Mouse (Mus musculus): ENCODE results near the gene Ccnb1ip1. TPM values are rescaled to one million over a fixed set of nuclear protein-coding genes. Genes with fewer than 3 reads are reported as not detected.

Gene Ccnb1ip1
- not detected in 2 replicates for polyA plus RNA-seq (2012; rRNA removed; ENCODE audit: low replicate concordance)

GRCm38 (mm10) chr14:50807487-50808072 lies at the start of gene Ccnb1ip1, which contains the start of gene Parp2:
Gene Ccnb1ip1 (minus strand): TSS chr14:50807732.
Gene Parp2 (plus strand): TSS chr14:50807841.

GRCm38 (mm10) chr14:50785251-50785637 lies 22.3 kb downstream of the Ccnb1ip1 start, which contains the start of gene Ttc5:
Gene Ttc5 (minus strand): TSS chr14:50785519.

GRCm38 (mm10) chr14:50744994-50745393 lies 62.5 kb downstream of the Ccnb1ip1 start, which contains the start of gene Olfr749:
Gene Olfr749 (minus strand): TSS chr14:50745094.

Other genes with a start within 250 kb of the Ccnb1ip1 start
- gene Olfr744, start 192.9 kb downstream of the Ccnb1ip1 start, polyA plus RNA-seq (2012; rRNA removed; ENCODE audit: low replicate concordance) = not detected in 2 replicates
- gene Olfr745, start 168.3 kb downstream of the Ccnb1ip1 start, polyA plus RNA-seq (2012; rRNA removed; ENCODE audit: low replicate concordance) = not detected in 2 replicates
- gene Olfr746, start 160.6 kb downstream of the Ccnb1ip1 start, polyA plus RNA-seq (2012; rRNA removed; ENCODE audit: low replicate concordance) = not detected in 2 replicates
- gene Olfr747, start 114.5 kb downstream of the Ccnb1ip1 start, polyA plus RNA-seq (2012; rRNA removed; ENCODE audit: low replicate concordance) = not detected in 2 replicates
- not detected in 2 replicates for gene Olfr748, start 100.4 kb downstream of the Ccnb1ip1 start, polyA plus RNA-seq (2012; rRNA removed; ENCODE audit: low replicate concordance)
- not detected in 2 replicates for gene Olfr749, start 62.6 kb downstream of the Ccnb1ip1 start, polyA plus RNA-seq (2012; rRNA removed; ENCODE audit: low replicate concordance)
- 11.4 and 14.5 TPM in 2 replicates for gene Ttc5, start 22.2 kb downstream of the Ccnb1ip1 start, polyA plus RNA-seq (2012; rRNA removed; ENCODE audit: low replicate concordance)
- gene Parp2, start 109 bp upstream of the Ccnb1ip1 start, polyA plus RNA-seq (2012; rRNA removed; ENCODE audit: low replicate concordance) = 3.8 and 4.2 TPM in 2 replicates
- gene Tep1, start 62.8 kb upstream of the Ccnb1ip1 start, polyA plus RNA-seq (2012; rRNA removed; ENCODE audit: low replicate concordance) = 47.0 and 78.2 TPM in 2 replicates
- gene Klhl33, start 89.8 kb upstream of the Ccnb1ip1 start, polyA plus RNA-seq (2012; rRNA removed; ENCODE audit: low replicate concordance) = 1.1 and 1.4 TPM in 2 replicates
- gene Osgep, start 117.2 kb upstream of the Ccnb1ip1 start, polyA plus RNA-seq (2012; rRNA removed; ENCODE audit: low replicate concordance) = 59.8 and 114 TPM in 2 replicates
- gene Apex1, start 117.2 kb upstream of the Ccnb1ip1 start, polyA plus RNA-seq (2012; rRNA removed; ENCODE audit: low replicate concordance) = 9.8 and 11.7 TPM in 2 replicates
- 51.5 and 99.7 TPM in 2 replicates for gene Pip4p1, start 123.1 kb upstream of the Ccnb1ip1 start, polyA plus RNA-seq (2012; rRNA removed; ENCODE audit: low replicate concordance)
- 36.3 and 64.3 TPM in 2 replicates for gene Pnp, start 123.3 kb upstream of the Ccnb1ip1 start, polyA plus RNA-seq (2012; rRNA removed; ENCODE audit: low replicate concordance)
- gene Gm49342, start 136.8 kb upstream of the Ccnb1ip1 start, polyA plus RNA-seq (2012; rRNA removed; ENCODE audit: low replicate concordance) = 8.9 TPM in 1 of 2 replicates, not detected in the other
- gene Pnp2, start 148.3 kb upstream of the Ccnb1ip1 start, polyA plus RNA-seq (2012; rRNA removed; ENCODE audit: low replicate concordance) = 22.4 and 57.7 TPM in 2 replicates
- not detected in 2 replicates for gene Rnase10, start 200.0 kb upstream of the Ccnb1ip1 start, polyA plus RNA-seq (2012; rRNA removed; ENCODE audit: low replicate concordance)
- not detected in 2 replicates for gene Rnase9, start 234.1 kb upstream of the Ccnb1ip1 start, polyA plus RNA-seq (2012; rRNA removed; ENCODE audit: low replicate concordance)
- not detected in 2 replicates for gene Rnase11, start 242.4 kb upstream of the Ccnb1ip1 start, polyA plus RNA-seq (2012; rRNA removed; ENCODE audit: low replicate concordance)
- 0.21 TPM in 1 of 2 replicates, not detected in the other for gene Rnase12, start 249.9 kb upstream of the Ccnb1ip1 start, polyA plus RNA-seq (2012; rRNA removed; ENCODE audit: low replicate concordance)

Measured in duodenum, adult 2 months (tissue).